Mouse (Mus musculus): ENCODE measurements around the gene Depdc1b.

DNA sequence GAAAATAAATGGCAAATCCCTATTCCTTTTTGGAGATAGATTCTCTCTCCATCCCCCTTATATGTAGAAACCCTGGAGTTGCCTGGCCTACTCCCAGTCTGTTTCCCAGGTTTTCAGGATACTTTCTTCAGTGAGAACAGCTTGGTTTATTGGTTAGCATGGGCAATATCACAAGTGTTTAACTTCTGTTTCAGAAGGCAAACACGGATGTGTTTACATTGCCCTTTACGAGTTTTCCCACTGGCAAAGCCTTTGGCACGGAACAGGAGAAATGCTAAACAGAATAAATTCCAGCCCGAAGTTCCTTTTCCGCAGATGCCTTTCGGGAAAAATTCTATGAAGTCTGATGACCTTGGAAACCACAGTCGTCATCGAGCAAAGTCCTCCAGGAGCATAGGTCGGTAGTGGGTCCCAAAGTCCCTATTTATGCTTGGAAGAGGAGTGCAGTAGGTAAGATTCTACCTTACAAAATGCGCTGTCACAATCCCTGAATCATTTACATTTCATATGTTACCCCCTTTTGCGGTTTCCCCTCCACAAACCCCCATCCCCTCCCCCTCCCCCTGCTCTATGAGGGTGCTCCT, 132.3 kb downstream of the Depdc1b start:
- no peak for TF ChIP-seq POLR2A (IDR thresholded peaks at IDR 0.05; ENCODE audit: borderline replicate concordance, extremely low read depth, insufficient read depth, insufficient read length, poor library complexity, severe bottlenecking)
- TF ChIP-seq CTCF (IDR thresholded peaks at IDR 0.05; ENCODE audit: borderline replicate concordance, extremely low read depth, insufficient read depth, insufficient read length) = no peak
